Mouse (Mus musculus): ENCODE data around the gene 4930523C07Rik.

4930523C07Rik gene

DNA sequence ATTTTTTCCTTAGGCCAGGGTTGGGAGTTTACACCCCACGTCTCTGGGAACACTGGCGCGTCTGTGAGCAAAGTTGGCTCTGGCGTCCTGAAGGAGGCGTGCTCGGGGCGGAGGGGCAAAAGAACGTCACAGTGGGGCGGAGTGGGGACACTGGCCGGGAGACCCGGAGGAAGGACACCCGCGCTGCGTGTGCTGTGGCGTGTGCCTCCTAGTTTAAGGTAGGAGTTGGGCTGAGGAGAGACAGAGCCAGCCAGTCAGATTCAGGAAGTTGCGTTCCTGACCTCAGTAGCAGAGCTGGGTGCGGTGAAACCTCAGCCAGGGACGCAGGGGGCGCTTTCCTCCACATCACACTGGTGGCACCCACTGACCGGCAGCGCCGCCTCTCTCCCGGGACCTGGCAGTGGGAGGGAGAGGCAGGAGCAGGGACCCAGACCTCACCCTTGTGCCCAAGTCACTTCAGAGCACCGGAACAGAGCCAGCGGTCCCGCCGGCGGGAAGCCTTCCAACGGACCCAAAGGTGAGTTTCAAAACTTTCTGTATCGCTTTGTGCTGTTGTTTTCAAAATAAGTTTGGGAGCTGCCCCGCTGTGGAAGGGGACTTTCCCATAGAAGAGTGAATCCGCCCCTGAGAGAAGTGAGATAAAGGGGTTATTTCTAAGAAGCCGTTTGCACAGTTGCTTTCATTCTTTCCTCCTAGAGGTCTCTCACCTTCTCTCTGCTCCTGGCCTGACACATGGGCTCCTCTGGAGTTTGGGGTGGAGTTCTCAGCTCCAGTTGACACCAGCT is at the start of gene 4930523C07Rik:
4930523C07Rik (plus strand) TSS at position 146 of the 785 bp plus-strand sequence.
- DNase-seq, result peak; percentile 14

- DNase-seq, result no peak
These were observed 46.9 kb upstream of the 4930523C07Rik start for GRCm38 (mm10) chr1:159997329-159997728.

DNA sequence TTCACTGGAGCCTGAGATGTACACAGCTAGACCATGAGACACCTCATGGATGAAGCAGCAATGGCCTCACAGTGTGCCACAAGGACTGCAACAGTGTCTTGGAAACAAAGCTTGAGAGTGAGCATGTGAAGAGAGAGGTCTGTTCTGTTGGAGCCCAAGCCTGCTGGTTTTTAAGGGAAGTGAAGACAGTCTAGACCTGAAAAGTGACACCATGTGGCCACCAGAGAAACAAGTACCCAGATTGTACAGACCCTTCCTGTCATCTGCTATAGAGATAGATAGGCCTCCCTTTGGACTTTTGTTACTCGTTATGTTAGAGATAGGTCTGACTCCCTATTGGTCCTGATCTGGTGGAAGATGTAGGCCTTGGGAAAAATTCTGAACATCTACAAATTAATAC is 45.8 kb upstream of the 4930523C07Rik start:
- no peak for DNase-seq

DNA sequence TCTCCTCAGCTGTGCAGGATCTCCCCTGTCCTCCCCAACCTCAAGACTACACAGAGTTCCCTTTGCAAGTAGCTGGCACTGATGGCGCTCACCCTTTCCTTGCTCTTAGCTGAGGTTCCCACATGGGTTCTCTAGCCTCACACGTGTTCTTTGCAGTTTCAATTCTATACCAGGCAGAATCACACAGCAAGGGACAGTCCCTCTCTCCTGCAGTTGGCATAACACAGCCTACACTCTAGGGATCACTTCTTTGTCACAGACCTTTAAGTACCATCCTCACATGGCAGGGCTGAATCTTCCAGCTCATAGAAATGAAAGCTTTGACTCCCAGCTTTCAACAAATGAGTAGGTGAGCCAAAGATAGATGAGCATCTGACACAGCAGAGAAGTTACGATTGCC is 45.0 kb upstream of the 4930523C07Rik start:
- DNase-seq, result no peak

- no peak for DNase-seq
These were observed 38.9 kb upstream of the 4930523C07Rik start for GRCm38 (mm10) chr1:160005319-160005718.

GRCm38 (mm10) chr1:160006919-160007588 is 37.1 kb upstream of the 4930523C07Rik start:
- DNase-seq, result no peak

GRCm38 (mm10) chr1:160013042-160013441 is 31.1 kb upstream of the 4930523C07Rik start:
- DNase-seq, result no peak

DNA sequence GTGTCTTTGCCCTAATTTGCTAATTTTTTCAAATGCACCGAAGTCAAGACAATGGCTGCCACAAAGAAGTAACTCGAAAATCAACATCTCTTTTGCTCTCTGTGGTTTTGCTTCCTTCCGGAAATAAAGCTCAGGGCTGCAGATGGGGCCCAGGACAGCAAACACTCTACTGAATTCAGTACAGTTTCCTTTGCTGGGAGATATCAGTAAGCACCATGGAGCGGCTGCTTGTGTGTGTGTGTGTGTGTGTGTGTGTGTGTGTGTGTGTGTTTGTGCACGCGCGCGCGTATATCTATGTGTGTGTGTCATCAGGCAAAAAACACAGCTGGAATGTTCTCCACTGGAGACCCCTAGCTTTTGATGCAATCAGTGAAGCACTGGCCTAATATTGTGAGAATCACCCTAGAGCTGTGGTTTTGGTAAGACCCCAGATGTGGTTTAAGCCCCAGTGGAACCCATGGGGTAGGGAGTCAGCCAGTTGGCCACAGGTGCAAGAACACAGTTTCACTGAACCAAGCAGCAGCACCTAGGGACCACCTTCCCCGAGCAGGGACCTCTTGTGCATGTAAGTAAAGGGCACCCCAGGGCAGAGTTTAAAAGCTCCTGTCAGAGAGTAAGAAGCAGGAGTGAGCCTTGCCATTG is 19.7 kb upstream of the 4930523C07Rik start:
- DNase-seq, result no peak

GRCm38 (mm10) chr1:160025146-160025894 is 18.9 kb upstream of the 4930523C07Rik start:
- DNase-seq, result no peak

GRCm38 (mm10) chr1:160025895-160026255 is 18.3 kb upstream of the 4930523C07Rik start:
- no peak for DNase-seq

DNA sequence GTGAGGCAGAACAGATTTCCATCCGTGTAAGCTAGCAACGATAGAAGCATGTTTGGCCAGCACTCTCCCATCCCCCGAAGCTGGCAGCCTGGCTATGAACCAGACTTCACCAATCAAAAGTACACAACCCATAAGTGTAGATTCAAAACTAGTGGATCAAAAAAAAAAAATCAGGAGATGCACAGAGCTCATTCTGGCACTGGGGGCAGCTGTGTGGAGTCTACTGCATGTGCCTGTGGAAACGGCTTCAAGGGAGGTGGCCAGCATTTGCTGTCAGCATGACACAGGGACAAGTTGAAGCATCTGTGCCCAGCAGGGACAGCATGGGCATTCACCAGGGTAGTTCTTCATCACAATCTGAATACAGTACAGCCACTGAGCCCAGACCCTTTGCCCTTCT is 16.2 kb upstream of the 4930523C07Rik start:
- no peak for DNase-seq

GRCm38 (mm10) chr1:160033948-160034598 is 10.1 kb upstream of the 4930523C07Rik start:
- DNase-seq, result no peak

DNA sequence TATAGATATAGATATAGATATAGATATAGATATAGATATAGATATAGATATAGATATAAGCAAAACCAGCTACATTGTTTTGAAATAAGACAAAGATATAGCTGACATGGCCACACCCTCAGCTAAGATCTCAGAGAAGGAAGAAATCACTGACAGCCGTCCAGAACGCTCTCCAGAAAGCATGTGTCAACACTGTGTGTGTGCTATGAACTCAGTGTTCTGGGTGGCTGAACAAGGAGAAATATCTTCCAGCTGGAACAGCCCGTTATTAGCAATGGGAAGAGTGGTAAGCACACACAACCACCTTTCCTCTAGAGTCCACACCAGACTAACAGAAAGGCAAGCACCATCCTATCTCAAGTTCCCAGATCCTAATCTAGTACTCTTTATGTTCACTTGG is 8.6 kb upstream of the 4930523C07Rik start:
- DNase-seq, result no peak

- no peak for DNase-seq
These were observed 7.1 kb upstream of the 4930523C07Rik start for GRCm38 (mm10) chr1:160036996-160037521.

- DNase-seq, result no peak
These were observed 4.1 kb upstream of the 4930523C07Rik start for GRCm38 (mm10) chr1:160039951-160040645.

DNA sequence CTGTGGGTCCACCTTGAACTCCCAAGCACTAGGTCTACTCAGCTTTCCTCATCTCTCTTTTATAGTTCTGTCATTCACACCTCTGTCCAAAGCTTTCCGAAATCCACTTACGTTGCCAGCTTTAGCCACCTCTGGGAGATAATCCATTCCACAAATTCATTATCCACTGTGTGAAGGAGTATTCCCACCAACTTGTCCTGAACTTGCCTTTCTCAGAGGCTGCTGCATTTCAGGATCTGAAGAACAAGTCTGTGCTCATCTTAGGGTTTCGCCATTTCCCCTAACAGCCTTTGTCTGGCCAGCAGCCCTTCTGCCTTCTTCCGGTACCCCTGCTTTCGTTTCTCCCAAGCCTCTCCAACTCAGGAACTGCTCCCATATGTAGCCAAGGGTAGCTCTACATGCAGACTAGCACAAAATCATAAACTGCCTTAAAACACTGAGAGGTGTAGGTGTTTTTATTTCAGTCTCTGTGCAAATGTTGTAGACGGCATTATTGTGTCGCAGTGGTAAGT is 2.9 kb upstream of the 4930523C07Rik start:
- DNase-seq, result no peak

DNA sequence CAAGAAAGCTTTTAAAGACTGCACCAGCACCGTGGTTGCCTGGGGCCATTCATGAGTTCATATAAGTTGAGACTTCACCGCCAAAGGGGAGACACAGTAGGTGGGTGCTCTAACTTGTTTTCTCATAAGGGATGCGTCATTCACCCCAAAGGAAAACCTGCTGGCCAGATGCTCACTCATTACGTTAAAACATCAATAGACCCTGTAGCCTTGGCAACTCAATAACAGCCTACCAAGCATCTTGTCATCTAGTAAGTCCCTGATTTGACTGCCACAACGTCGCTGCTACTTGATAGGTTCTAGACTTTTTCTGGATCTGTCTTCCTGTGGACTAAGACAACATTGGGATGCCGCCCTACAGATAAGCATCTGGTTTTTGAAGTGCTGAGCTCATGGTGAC is 1.8 kb upstream of the 4930523C07Rik start:
- DNase-seq, result no peak

DNA sequence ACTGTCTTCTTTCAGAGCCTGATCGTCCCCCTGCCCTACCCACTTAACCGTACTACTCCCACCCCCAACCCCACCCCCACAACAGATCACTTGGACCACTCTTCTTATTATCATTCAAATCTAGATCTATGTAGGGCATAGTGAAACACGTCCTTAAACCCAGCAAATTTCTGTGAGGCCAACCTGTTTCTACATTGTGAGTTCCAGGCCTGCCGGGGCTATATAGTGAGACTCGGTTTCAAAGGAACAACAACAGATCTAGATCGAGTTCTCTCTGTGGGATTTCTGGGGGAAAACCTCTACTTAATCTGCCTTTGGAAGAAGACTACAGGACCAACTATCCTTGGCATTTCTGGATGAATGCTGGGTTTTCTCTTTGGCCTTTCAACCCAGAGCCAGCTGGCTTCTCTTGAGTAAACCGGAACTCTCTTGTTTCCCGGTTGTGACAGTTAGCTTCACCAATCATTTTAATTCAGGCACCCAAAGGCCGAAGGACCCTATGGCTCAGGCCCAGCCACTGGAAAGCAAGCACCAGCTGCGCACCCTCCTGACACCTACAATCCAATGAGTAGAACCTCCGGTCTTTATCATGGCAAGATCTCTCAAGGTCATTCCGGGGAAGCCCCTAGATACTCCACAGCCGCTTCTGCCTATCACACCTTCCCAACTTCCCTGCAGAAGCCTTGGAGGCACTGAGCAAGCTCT is 759 bp upstream of the 4930523C07Rik start:
- DNase-seq, result no peak

DNA sequence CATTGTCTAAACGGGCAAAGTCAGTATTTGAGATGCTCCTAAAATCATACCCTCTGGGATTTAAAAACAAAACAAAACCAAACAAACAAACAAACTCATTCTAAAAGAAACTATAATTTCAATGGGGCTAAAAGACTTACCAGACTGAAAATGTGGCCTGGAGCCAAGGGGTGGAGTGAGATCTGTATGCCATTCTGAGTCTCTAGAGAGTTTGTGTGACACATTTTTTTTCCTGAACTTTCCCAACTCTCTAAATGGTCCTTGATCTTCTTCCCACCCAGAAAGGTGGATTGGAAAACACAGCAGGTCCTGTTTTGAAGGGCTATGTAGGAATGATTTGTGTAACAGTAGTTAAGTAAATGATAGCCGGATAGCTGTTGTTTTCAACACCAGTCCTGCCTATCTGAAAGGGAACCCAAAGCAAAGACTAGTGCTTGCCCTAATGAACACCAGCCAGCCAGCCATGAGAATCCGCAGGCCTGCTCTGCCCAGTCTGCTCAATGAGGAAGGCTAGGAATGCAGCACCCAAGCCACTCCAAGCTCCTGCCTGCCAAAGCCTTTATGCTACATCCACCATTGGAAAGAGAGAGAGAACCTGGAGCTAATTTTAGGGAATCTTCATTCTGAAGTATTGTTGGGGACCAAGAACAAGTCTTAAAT is 1.0 kb downstream of the 4930523C07Rik start:
- no peak for DNase-seq

DNA sequence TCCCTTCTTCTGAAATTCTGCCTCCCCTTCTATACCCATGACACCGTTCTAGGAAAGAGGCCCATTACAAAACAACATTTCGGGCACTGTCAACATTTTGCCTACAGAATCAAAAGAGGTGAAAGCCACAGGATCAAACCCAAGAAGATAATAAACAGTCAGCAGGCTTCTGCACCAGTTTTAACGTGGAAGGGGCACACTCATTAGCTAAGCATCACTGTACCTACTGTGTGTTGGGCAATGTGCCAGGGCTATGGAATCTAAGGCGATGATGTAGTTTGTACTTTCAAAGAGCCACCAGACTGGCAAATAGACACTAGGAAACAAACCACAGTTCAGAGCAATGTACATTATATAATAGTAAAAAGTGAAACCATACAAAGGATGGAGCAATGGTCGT is 1.8 kb downstream of the 4930523C07Rik start:
- DNase-seq, result no peak
